Mouse (Mus musculus): ENCODE measurements around the gene Mybpc1. TPM values are rescaled to one million over a fixed set of nuclear protein-coding genes. Genes with fewer than 3 reads are reported as not detected.
"Not testable (repeated sequence)": the region's sequence is repeated elsewhere in the genome, so short reads cannot be mapped to it uniquely, and the experiment has no call there.

Mybpc1 gene
- polyA plus RNA-seq, 1 experiment from 2014 or later = 9.6 TPM

- no peak overlapping the region for H3K4me3 ChIP-seq (ENCODE audit: low read length)
- H3K4me1 ChIP-seq (ENCODE audit: control insufficient read depth, insufficient read depth, low read length) = no peaks in the 10 kb centered on the region
- no peaks in the 10 kb centered on the region for H3K27me3 ChIP-seq (ENCODE audit: control insufficient read depth, insufficient read depth, low read length)
- no peak overlapping the region for H3K27ac ChIP-seq (ENCODE audit: low read length)
- no peak for ATAC-seq (replicated peaks; ENCODE audit: extremely low read depth, insufficient read depth, low FRiP score)
- no peak overlapping the region for H3K4me2 ChIP-seq (ENCODE audit: low read depth, low read length)
- no peaks in the 10 kb centered on the region for H3K9me3 ChIP-seq (replicated peaks; ENCODE audit: control insufficient read depth, low read length)
- no peak overlapping the region for H3K9ac ChIP-seq (ENCODE audit: low read length)
- no peaks in the 10 kb centered on the region for H3K36me3 ChIP-seq (ENCODE audit: control insufficient read depth, insufficient read depth)
- 78% methylated on average over 8 of the region's 8 CpGs for WGBS
These were observed 112.3 kb downstream of the Mybpc1 start for GRCm38 (mm10) chr10:88492658-88493057.

GRCm38 (mm10) chr10:88491632-88492031 lies 113.3 kb downstream of the Mybpc1 start:
- no peaks in the 10 kb centered on the region for H3K27me3 ChIP-seq (ENCODE audit: control insufficient read depth, insufficient read depth, low read length)
- WGBS = 62% methylated on average over 7 of the region's 7 CpGs
- H3K4me3 ChIP-seq (ENCODE audit: low read length) = no peak overlapping the region
- no peak overlapping the region for H3K4me2 ChIP-seq (ENCODE audit: low read depth, low read length)
- H3K9ac ChIP-seq (ENCODE audit: low read length) = no peak overlapping the region
- H3K36me3 ChIP-seq (ENCODE audit: control insufficient read depth, insufficient read depth) = no peaks in the 10 kb centered on the region
- no peaks in the 10 kb centered on the region for H3K4me1 ChIP-seq (ENCODE audit: control insufficient read depth, insufficient read depth, low read length)
- no peak overlapping the region for H3K27ac ChIP-seq (ENCODE audit: low read length)
- no peaks in the 10 kb centered on the region for H3K9me3 ChIP-seq (replicated peaks; ENCODE audit: control insufficient read depth, low read length)
- no peak for ATAC-seq (replicated peaks; ENCODE audit: extremely low read depth, insufficient read depth, low FRiP score)

GRCm38 (mm10) chr10:88488629-88489028 lies 116.3 kb downstream of the Mybpc1 start:
- Histone ChIP-seq H3K4me2 (ENCODE audit: low read depth, low read length) (no peak overlapping the region), H3K27me3 (ENCODE audit: control insufficient read depth, insufficient read depth, low read length) (no peaks in the 10 kb centered on the region), H3K9me3 (replicated peaks; ENCODE audit: control insufficient read depth, low read length) (no peaks in the 10 kb centered on the region), H3K9ac (ENCODE audit: low read length) (no peak overlapping the region), H3K4me1 (ENCODE audit: control insufficient read depth, insufficient read depth, low read length) (no peaks in the 10 kb centered on the region), H3K27ac (ENCODE audit: low read length) (no peak overlapping the region), H3K36me3 (ENCODE audit: control insufficient read depth, insufficient read depth) (peaks cover 2% of the 10 kb centered on the region; the same call in 1 of the 2 replicates), H3K4me3 (ENCODE audit: low read length) (no peak overlapping the region)
- 89% methylated on average over 5 of the region's 5 CpGs for WGBS
- ATAC-seq (replicated peaks; ENCODE audit: extremely low read depth, insufficient read depth, low FRiP score) = no peak

GRCm38 (mm10) chr10:88482866-88483265 lies 122.1 kb downstream of the Mybpc1 start:
- not testable (repeated sequence) for H3K9ac ChIP-seq (ENCODE audit: low read length); H3K4me3 ChIP-seq (ENCODE audit: low read length); H3K4me2 ChIP-seq (ENCODE audit: low read depth, low read length); H3K27ac ChIP-seq (ENCODE audit: low read length); ATAC-seq (replicated peaks; ENCODE audit: extremely low read depth, insufficient read depth, low FRiP score); H3K4me1 ChIP-seq (ENCODE audit: control insufficient read depth, insufficient read depth, low read length); H3K27me3 ChIP-seq (ENCODE audit: control insufficient read depth, insufficient read depth, low read length); H3K9me3 ChIP-seq (replicated peaks; ENCODE audit: control insufficient read depth, low read length); H3K36me3 ChIP-seq (ENCODE audit: control insufficient read depth, insufficient read depth)
- WGBS = 88% methylated on average over 10 of the region's 10 CpGs

Other genes starting within 250 kb of the Mybpc1 start
- 3.3 and 11.8 TPM in 2 replicates for gene Dram1, start 226.1 kb downstream of the Mybpc1 start, polyA plus RNA-seq (2015; fragmentation: Nextera tagmentation; extraction: Ambion mirVana)
- 9.4 and 9.6 TPM in 2 replicates for gene Gnptab, start 226.0 kb downstream of the Mybpc1 start, polyA plus RNA-seq (2015; fragmentation: Nextera tagmentation; extraction: Ambion mirVana)
- gene Sycp3, start 145.6 kb downstream of the Mybpc1 start, polyA plus RNA-seq (2015; fragmentation: Nextera tagmentation; extraction: Ambion mirVana) = 0.22 TPM in 1 of 2 replicates, not detected in the other
- 20.0 and 28.2 TPM in 2 replicates for gene Chpt1, start 101.1 kb downstream of the Mybpc1 start, polyA plus RNA-seq (2015; fragmentation: Nextera tagmentation; extraction: Ambion mirVana)
- 0.27 and 1.1 TPM in 2 replicates for gene Spic, start 79.9 kb upstream of the Mybpc1 start, polyA plus RNA-seq (2015; fragmentation: Nextera tagmentation; extraction: Ambion mirVana)
- 140 and 152 TPM in 2 replicates for gene Arl1, start 125.7 kb upstream of the Mybpc1 start, polyA plus RNA-seq (2015; fragmentation: Nextera tagmentation; extraction: Ambion mirVana)
- gene Utp20, start 221.7 kb upstream of the Mybpc1 start, polyA plus RNA-seq (2015; fragmentation: Nextera tagmentation; extraction: Ambion mirVana) = 6.5 and 8.3 TPM in 2 replicates